Mouse (Mus musculus): ENCODE results near the gene 1700003F12Rik.

Gene 1700003F12Rik

GRCm38 (mm10) chr2:154576876-154577743 lies 30.2 kb downstream of the 1700003F12Rik start:
- DNase-seq (ENCODE audit: low read depth, low spot score), result no peak

GRCm38 (mm10) chr2:154577744-154578067 lies 30.8 kb downstream of the 1700003F12Rik start:
- DNase-seq (ENCODE audit: low read depth, low spot score), result no peak

- DNase-seq (ENCODE audit: low read depth, low spot score), result no peak
Observed at GRCm38 (mm10) chr2:154580586-154580985, 33.7 kb downstream of the 1700003F12Rik start.

DNA sequence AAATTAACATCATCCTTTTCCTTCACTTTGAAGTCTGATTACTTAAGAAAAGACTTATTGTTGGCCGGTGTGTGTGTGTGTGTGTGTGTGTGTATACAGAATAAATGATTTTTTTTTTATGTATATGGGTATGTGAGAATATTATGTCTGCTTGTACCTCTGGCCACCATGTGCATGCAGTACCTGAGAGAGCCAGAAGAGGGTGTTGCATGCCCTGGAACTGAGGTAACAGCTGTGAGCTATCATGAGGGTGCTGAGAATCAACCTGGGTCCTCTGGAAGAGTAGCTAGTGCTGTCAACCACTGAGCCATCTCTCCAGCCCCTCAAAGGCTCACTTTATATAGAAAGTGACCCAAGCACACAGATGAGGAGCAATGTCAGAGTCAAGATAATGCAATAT lies 34.5 kb downstream of the 1700003F12Rik start:
- DNase-seq (ENCODE audit: low read depth, low spot score), result no peak

DNA sequence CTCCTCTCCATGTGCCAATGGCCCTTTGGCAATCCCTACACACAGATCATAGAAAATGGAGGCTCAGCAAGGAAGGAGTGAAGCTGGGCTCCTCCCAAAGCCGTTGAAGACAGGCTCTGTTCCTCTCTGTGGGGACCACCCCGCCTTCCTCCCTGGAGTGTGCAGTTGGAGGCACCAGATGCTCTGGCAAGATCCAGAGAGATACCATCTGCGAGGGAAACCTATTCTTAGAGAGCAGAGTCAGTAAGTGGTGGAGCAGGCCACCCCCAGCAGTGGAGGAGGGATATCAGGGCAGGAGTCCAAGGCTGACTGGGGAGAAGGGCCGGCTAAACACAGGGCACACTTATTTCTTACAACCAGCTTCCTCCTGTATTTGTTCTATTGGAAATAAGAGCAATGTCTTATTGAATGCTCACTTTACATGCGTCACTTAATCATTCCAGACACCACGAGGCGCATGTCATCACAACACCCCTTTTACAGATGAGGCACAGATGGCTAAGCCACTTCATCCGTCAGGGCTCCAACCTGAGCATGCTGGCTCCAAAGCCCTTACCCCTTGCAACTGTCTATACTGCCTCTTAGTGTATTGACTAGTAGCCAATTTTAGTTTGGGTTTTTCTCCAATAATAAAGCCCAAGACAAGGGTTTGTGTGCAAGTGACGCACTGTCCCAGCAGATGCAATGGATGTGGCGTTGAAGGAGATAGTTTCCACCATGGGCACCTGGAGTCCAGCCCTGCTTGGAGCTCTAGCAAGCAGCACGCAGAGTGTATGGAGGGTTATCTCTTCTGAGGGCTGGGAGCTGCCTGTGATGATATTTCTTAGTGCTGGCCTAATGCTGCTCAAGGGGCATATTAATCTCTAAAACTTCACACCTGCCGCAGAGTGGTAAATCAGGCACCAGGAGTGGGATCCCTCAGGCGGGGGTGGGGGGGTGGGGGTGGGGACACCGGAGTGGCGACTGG lies 37.3 kb downstream of the 1700003F12Rik start:
- DNase-seq (ENCODE audit: low read depth, low spot score), result no peak

DNA sequence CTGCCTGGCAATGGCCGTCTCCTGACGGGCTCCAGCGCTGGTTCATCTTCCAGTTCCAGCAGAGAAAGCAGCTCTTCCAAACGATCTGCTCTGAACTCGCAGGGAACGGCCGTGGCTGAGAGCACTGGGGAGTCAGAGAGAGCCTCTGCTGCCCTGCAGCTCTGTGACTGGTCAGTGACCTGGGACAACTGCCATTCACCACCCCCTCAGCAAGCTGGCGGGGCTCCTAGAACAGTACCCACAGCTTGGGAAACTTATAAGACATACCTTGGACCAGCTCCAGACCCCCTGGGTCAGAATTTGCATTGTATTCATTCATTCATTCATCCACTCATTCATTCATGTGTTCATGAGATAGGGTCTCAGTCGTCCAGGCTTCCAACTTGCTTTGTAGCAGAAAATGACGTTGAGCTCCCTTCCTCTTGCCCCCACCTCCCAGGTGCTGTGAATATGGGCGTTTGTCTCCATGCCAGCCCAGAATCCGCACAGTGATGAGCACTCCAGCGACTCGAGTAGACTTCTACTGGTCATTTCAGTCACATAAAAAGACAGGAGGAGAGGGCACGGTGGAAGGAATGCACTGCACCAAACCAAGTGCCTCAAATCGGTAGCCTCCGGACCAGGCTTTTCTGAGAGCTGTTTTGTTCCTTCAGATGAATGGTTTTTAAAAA lies 38.2 kb downstream of the 1700003F12Rik start:
- no peak for DNase-seq (ENCODE audit: low read depth, low spot score)

DNA sequence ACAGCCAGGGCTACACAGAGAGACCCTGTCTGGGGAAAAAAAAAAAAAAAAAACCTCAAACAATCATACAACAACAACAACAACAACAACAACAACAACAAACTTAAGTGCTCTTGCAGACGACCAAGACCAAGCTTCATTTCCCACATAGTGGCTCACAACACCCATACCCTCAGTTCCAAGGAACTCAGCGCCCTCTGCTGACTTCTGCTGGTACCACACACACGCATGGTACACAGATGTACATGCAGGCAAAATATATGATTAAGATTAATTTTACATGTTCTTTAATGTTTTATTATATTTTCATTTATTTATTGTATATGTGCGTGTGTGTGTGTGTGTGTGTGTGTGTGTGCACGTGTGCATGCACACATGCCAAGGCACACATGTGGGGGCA lies 39.5 kb downstream of the 1700003F12Rik start:
- peak; percentile 32 for DNase-seq (ENCODE audit: low read depth, low spot score)

DNA sequence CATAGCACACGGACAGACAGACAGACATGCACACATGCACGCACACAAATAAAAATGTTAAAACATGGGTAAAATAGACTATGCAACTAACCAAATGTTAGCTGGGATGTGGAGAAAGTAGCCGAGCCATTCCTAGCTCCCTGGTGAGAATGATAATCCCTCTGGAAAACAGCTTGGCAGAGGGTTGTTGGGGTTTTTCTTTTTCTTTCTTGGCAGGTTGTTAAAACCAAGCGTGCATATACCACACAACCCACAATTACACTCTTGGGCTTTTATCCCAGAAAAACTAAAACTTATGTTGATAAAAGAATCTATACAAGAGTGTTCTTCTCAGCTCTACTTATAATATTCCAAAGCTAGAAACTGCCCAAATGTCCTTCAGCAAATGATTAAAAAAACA lies 42.2 kb downstream of the 1700003F12Rik start:
- DNase-seq (ENCODE audit: low read depth, low spot score), result no peak

- no peak for DNase-seq (ENCODE audit: low read depth, low spot score)
Observed at GRCm38 (mm10) chr2:154591239-154591638, 44.4 kb downstream of the 1700003F12Rik start.

GRCm38 (mm10) chr2:154593025-154593424 lies 46.1 kb downstream of the 1700003F12Rik start:
- no peak for DNase-seq (ENCODE audit: low read depth, low spot score)

DNA sequence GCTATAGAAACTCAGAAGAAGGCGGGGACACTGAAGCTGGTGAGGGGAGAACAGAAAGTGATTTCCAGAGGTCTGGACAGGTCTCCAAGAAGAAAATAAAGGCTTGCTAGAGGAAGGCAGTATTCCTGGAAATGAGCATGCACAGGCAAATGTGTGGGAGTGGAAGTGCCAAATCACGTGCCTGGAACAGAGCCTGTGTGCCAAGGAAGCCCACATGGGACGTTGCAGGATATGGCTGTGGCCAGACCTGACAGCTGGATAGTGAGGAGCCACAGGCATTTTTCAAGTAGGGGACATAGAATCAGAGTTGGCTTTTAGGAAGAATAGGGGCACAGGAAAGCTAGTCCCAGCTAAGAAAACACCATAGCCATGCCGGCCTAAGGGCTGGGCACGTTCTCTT lies 48.9 kb downstream of the 1700003F12Rik start:
- DNase-seq (ENCODE audit: low read depth, low spot score), result no peak

GRCm38 (mm10) chr2:154597399-154597798 lies 50.5 kb downstream of the 1700003F12Rik start:
- DNase-seq (ENCODE audit: low read depth, low spot score), result no peak
